Mouse (Mus musculus) 416B (cell line): ENCODE measurements around the gene Ugt1a7c.
"Not testable (repeated sequence)": the region's sequence is repeated elsewhere in the genome, so short reads cannot be mapped to it uniquely, and the experiment has no call there.

ENCODE experiments used
- DNase-seq: peaks from one replicate; pipeline ENCODE4 v3.0.0; 2011; ENCODE audit warnings: low read depth

Gene Ugt1a7c

DNA sequence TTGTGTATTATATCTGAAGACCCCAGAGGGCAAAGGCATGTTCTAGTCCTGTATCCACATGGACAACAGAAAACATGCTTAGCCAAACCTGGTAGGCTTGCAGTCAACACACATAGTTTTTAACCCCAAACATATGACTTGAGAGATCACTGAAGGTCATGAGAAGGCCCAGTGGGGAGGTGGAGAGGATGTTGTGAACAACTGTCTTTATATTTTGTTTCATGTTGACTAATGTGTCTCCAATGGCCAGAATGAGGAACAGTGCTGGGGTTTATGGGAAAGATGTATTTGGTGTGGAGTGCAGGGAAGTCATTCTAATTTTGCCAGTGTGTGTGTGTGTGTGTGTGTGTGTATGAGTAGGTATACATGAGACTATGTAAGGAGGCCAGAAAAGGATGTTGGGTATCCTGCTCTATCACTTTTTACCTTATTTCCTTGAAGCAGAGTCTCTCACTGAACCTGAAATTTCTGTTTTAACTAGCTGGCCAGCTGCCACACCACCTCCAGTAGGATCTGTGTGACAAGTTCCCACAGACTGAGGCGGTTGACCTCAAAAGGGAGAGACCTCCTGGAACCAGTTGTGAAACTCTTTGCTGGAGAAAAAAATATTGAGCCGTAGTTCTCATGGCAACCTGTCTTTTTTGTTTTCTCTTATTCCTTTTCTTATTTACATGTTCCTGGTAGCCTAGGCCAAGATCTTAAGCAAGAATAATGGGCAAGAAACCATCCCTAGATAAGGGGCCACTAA, 129.3 kb downstream of the Ugt1a7c start:
- DNase-seq, result no peak

DNA sequence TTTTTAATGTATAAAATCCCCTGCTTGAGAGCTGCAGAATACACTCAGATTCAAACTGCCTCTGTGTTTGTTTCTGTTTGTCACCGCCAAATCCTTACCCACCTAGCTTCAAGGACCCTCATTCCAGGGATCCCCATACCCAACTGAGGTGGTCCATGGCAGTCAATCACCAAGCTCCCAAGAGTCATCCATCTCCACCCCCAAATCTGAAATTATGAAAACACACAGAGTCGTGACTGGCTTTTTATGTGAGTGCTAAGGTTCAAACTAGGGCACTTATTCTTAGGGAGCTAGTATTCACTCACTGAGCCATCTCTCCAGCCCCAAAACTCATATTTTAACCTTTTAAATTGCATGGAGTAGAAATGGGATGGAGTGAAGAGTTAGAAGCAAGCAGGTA, 130.4 kb downstream of the Ugt1a7c start:
- not testable (repeated sequence) for DNase-seq

GRCm38 (mm10) chr1:88225741-88226140, 130.9 kb downstream of the Ugt1a7c start:
- no peak for DNase-seq

GRCm38 (mm10) chr1:88226670-88227379, 132.0 kb downstream of the Ugt1a7c start, which contains the start of gene Mroh2a:
Mroh2a (plus strand) TSS chr1:88226986.
- no peak for DNase-seq

GRCm38 (mm10) chr1:88227482-88227881, 132.6 kb downstream of the Ugt1a7c start:
- DNase-seq, result no peak

DNA sequence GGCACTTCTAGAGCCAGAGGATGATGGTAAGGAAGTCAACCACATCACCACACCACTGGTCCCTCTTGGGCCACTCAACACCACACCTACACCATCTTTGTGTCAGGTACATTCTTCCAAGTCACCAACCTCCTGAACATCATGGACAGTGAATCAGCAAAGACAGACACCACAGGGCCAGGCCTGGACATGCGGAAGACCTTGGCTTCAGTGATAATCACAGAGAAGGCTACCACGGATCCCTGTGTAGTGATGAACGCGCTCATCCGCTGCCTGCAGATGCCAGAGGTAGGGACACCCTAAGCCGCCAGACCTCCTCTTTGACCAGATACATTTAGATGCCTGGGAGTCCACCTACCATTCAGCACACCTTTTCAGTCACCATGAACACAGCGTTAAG, 133.3 kb downstream of the Ugt1a7c start:
- no peak for DNase-seq

- no peak for DNase-seq
Observed at GRCm38 (mm10) chr1:88229566-88229965, 134.7 kb downstream of the Ugt1a7c start.

GRCm38 (mm10) chr1:88229986-88230385, 135.1 kb downstream of the Ugt1a7c start:
- DNase-seq, result no peak

GRCm38 (mm10) chr1:88230421-88230820, 135.6 kb downstream of the Ugt1a7c start:
- no peak for DNase-seq

- no peak for DNase-seq
Observed at GRCm38 (mm10) chr1:88230981-88231802, 136.3 kb downstream of the Ugt1a7c start.

DNA sequence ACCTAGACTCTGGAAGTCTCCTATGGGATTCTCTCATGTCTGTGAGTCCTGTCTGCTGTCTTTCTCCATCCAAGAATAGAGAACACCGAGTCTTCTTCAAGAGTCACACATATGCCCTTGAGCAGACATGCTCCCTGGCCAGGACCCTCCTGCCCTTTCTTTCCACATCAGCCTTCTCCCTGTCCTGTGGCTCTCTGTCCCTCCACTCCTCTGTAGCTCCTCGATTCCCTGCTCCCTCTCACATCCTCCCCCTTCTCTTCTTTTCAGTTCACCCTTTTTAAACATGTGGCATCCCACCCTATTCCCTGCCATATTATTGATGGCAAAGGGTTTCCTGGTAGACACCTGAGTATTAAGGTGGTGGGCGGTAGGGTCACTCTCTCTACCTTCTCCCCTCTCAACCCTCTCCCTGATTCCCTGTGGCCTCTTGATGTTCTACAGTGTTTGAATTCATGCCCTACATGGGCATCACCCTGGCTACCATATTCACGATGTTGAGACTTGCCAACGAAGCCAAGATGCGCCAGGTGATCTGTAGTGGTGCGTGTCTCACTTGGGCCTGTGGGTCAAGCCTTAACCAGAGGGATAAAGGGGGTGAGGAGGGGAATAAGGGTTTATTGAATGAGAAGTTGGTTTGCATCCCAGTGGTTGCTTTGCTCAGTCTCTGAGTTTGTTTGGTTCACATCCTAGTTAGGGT, 137.1 kb downstream of the Ugt1a7c start:
- DNase-seq, result no peak

DNA sequence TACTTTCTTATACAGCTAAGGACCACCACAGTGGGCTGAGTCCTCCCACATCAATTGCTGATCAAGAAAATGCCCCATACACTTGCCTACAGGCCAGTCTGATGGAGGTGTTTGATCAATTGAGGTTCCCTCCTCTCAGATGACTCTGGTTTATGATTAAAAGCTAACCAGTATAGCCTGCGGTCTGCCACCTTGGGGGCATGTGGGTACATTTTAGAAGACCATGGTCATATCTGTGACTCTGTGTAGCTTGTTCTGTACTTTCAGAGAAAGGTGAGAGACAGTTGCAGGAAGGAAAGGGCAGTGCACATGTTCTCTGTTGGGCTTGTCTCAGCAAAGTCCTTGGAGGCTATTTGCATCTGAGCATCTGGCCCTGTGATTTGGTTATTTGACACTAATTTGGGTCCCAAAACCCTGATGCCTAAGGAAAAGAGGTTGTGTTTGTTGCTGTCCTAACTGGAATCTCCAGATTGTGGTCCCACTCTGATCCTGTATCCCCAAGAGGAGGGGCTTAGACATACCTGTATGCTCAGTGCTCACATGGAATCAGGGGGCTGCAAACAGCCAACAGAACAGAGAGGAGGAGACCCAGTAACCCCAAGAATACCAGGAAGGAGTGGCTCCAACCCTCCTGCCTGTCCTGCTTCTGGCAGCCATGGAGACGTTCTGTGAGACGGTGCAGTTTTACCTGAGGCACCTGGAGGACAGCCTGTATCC, 138.0 kb downstream of the Ugt1a7c start:
- DNase-seq, result no peak

- DNase-seq, result no peak
Observed at GRCm38 (mm10) chr1:88233421-88234247, 138.8 kb downstream of the Ugt1a7c start.

DNA sequence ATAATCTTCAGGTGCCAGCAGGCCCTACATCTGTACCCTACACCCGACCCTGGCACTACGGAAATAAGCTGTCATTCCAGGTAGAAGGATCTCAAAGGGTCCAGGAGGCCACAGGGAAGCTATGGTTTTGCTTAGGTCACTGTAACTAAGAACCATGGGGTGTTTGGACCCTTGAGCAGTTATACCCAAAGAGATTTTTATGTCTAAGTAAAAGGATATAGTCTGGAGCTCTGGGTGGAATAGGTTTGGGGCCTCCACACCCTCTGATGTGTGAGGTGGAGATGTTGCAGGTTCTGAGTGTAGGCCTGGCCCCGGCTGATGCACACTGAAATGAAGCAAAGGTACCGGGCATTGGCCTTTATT, 139.4 kb downstream of the Ugt1a7c start:
- DNase-seq, result no peak

DNA sequence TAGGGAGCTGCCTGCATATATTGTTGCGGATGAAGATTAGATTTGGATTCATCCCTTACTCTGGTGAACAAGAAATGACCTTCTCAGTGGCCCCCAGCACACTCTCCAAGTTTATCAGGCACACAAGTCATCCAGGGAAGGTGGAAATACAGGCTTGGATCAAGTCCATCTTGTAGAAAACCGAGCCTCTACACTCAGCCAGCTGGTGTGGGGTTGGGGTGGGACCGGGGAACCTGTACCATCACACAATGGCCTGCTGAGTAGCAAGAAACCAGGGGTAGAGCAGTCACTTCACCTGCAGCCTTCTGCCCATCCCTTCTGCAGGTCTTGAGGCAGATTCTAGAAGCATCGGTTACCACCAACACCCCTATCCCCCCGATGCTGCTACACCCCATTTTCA, 139.8 kb downstream of the Ugt1a7c start:
- DNase-seq, result no peak

DNA sequence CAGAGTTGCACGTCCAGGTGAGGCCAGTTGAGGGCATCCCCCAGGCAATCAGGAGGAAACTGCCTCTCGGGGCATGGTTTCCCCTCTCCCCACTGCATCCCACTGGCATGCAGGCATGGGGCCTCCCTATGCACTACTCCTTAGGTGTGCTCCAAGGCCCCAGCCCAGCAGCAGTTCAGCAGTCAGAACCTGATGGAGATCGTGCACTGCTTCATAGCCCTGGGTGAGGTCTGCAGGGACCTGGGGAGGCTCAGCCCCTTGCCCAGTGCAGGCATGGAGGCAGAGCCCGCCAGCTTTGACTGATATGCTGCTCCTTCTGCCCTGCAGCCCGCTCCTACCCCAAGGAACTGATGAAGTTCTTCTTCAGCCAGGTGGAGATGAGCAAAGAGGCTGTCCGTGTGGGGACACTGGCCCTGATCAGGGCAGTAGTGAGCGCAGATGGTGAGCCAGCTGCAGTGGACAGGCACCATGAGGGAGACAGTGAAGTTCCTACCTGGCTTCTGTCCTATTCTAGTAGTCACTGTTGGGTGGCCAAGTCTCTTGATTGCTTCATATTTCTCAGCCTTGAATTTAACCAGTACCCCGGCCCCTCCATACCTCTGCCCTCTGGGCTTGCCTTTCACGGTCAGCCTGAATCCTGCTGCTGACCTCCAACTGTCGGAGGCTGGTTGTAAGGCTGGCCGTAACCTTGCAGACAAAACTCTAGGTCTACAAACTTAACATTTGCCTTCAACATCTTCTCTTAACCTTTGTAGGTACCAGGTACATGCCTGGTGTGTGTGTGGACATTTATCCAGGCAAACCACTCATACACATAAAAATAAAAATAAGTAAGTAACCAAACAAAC, 140.4 kb downstream of the Ugt1a7c start:
- DNase-seq, result no peak

GRCm38 (mm10) chr1:88235894-88236415, 141.1 kb downstream of the Ugt1a7c start:
- no peak for DNase-seq

GRCm38 (mm10) chr1:88237311-88237710, 142.4 kb downstream of the Ugt1a7c start:
- DNase-seq, result no peak

GRCm38 (mm10) chr1:88238771-88239170, 143.9 kb downstream of the Ugt1a7c start:
- DNase-seq, result no peak
